Mouse (Mus musculus): ENCODE measurements at regions not wholly inside any gene's neighbourhood (a gene's known extent, or its start where the extent isn't known, plus 50 kb on each side); places are given as distances from the start of the nearest gene placed in this dataset.

DNA sequence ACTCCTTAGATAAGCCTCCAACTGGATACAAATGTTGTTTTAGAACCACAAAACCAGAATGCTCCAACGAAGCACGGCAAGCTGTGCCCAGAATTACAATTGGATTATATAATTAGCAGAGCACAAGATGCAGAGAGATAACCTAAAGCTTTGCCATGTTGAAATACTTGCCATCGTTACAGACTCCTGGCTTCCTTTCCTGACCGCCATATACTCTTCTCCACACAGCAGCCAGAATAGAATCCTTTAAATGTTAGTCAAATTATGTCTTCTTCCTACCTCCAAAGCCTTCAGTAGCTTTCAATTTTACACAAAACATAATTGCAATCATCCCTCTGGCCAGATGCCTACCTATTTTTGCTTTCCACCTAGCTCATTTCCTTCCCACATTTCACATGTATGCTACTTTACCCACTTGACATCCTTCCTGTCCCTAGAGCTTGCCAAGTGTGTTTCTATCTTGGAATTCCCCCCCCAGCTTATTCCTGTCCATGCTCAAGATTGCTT, 52.8 kb upstream of the G2e3 start:
- Histone ChIP-seq H3K4me2 (ENCODE audit: low read length) (no peak overlapping the region), H3K4me1 (ENCODE audit: control insufficient read depth, insufficient read depth, low read length) (no peaks in the 10 kb centered on the region), H3K27me3 (ENCODE audit: control insufficient read depth, insufficient read depth, low read length) (no peaks in the 10 kb centered on the region), H3K4me3 (replicated peaks; ENCODE audit: low read depth, low read length) (no peak overlapping the region), H3K9ac (replicated peaks; ENCODE audit: low read length) (no peak overlapping the region), H3K9me3 (ENCODE audit: control insufficient read depth, low read length) (no peaks in the 10 kb centered on the region), H3K27ac (replicated peaks; ENCODE audit: low read depth, low read length) (no peak overlapping the region), H3K36me3 (ENCODE audit: control insufficient read depth, insufficient read depth, low read length) (no peaks in the 10 kb centered on the region)
- WGBS, result 91% methylated on average over 4 of the region's 4 CpGs
- DNase-seq, result no peak
- ATAC-seq (ENCODE audit: low FRiP score, low TSS enrichment), result no peak

DNA sequence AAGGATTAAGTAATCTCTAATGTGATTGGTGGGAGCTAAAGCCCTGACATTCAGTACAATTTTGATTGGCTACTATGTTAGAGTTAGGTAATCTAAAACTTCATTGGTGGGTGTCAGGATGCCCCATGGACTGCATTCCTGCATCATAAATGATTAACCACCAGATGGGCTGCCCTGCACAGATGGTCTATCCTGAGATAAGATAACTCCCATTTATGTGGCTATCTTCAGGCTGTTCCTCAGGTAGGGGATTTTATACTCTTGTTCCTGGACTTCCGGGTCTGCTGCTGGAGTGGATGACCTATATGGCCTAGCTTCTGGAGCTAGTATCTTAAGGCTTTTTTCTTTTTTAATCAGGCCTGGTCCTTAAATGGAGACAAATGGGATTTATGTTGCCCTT, 69.5 kb upstream of the G2e3 start:
- Histone ChIP-seq H3K4me1 (ENCODE audit: control insufficient read depth, insufficient read depth, low read length) (no peaks in the 10 kb centered on the region), H3K36me3 (ENCODE audit: control insufficient read depth, insufficient read depth, low read length) (no peaks in the 10 kb centered on the region), H3K4me3 (replicated peaks; ENCODE audit: low read depth, low read length) (no peak overlapping the region), H3K9ac (replicated peaks; ENCODE audit: low read length) (no peak overlapping the region), H3K4me2 (ENCODE audit: low read length) (no peak overlapping the region), H3K27ac (replicated peaks; ENCODE audit: low read depth, low read length) (no peak overlapping the region), H3K27me3 (ENCODE audit: control insufficient read depth, insufficient read depth, low read length) (no peaks in the 10 kb centered on the region), H3K9me3 (ENCODE audit: control insufficient read depth, low read length) (no peaks in the 10 kb centered on the region)
- whole genome bisulfite sequencing, result 85% methylated on average over 1 of the region's 1 CpGs
- DNase-seq (no peak), ATAC-seq (ENCODE audit: low FRiP score, low TSS enrichment) (no peak)

GRCm38 (mm10) chr12:51275818-51276538, 71.9 kb upstream of the G2e3 start:
- Histone ChIP-seq H3K9ac (replicated peaks; ENCODE audit: low read length) (no peak overlapping the region), H3K9me3 (ENCODE audit: control insufficient read depth, low read length) (no peaks in the 10 kb centered on the region), H3K36me3 (ENCODE audit: control insufficient read depth, insufficient read depth, low read length) (no peaks in the 10 kb centered on the region), H3K4me2 (ENCODE audit: low read length) (no peak overlapping the region), H3K4me1 (ENCODE audit: control insufficient read depth, insufficient read depth, low read length) (no peaks in the 10 kb centered on the region), H3K27ac (replicated peaks; ENCODE audit: low read depth, low read length) (no peak overlapping the region), H3K4me3 (replicated peaks; ENCODE audit: low read depth, low read length) (no peak overlapping the region), H3K27me3 (ENCODE audit: control insufficient read depth, insufficient read depth, low read length) (no peaks in the 10 kb centered on the region)
- DNase-seq, result peak; percentile 85
- WGBS, result 51% methylated on average over 14 of the region's 14 CpGs
- ATAC-seq (ENCODE audit: low FRiP score, low TSS enrichment), result peak; percentile 58; the same call in 1 of the 2 replicates

DNA sequence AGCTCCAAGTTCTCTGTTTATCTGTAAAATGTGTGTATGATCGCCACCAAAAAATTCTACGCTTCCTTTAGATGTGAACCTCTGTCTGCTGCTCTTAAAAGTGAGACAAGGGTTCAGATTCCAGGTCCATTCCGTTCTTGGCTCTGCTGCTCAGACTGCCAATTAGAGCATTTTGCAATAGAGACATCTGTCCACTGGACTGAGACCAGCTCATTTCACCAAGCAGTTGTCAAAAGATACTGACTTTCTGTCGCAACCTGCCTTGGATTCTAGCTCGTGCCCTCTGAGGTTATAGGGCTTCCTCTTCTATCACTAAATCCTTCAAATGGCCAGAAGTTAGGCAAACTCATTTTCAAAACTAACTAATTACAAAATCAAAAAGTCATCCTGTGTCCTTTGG, 74.4 kb upstream of the G2e3 start:
- H3K4me1 ChIP-seq (ENCODE audit: control insufficient read depth, insufficient read depth, low read length), result no peaks in the 10 kb centered on the region
- DNase-seq (no peak), ATAC-seq (ENCODE audit: low FRiP score, low TSS enrichment) (no peak)
- no peak overlapping the region for H3K9ac ChIP-seq (replicated peaks; ENCODE audit: low read length)
- H3K4me3 ChIP-seq (replicated peaks; ENCODE audit: low read depth, low read length), result no peak overlapping the region
- H3K36me3 ChIP-seq (ENCODE audit: control insufficient read depth, insufficient read depth, low read length), result no peaks in the 10 kb centered on the region
- no peak overlapping the region for H3K27ac ChIP-seq (replicated peaks; ENCODE audit: low read depth, low read length)
- no peak overlapping the region for H3K4me2 ChIP-seq (ENCODE audit: low read length)
- no peaks in the 10 kb centered on the region for H3K27me3 ChIP-seq (ENCODE audit: control insufficient read depth, insufficient read depth, low read length)
- 70% methylated on average over 5 of the region's 5 CpGs for WGBS
- no peaks in the 10 kb centered on the region for H3K9me3 ChIP-seq (ENCODE audit: control insufficient read depth, low read length)

DNA sequence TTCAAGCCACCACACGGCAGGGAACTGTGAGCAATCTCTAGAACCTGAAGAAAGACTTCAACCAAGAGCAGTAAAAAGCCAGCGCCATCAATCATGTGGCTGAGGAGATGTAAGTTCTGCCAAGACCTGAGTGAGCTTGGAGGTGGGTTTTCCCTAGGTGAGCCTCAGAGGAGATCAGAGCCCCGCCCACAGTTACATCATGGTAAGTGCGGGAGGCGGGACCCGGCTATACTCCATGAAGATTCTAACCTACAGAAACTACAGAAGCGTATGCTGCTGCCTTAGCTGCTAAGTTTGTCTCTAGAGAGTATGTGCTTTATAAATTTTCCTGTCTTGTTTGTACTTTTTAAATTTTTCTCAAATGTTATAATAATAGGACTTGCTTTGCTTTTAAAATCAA, 105.0 kb upstream of the G2e3 start:
- no peaks in the 10 kb centered on the region for H3K9me3 ChIP-seq (ENCODE audit: control insufficient read depth, low read length)
- no peak overlapping the region for H3K4me3 ChIP-seq (replicated peaks; ENCODE audit: low read depth, low read length)
- WGBS, result 88% methylated on average over 7 of the region's 7 CpGs
- ATAC-seq (ENCODE audit: low FRiP score, low TSS enrichment), result no peak
- H3K9ac ChIP-seq (replicated peaks; ENCODE audit: low read length), result no peak overlapping the region
- H3K27ac ChIP-seq (replicated peaks; ENCODE audit: low read depth, low read length), result no peak overlapping the region
- no peaks in the 10 kb centered on the region for H3K4me1 ChIP-seq (ENCODE audit: control insufficient read depth, insufficient read depth, low read length)
- H3K27me3 ChIP-seq (ENCODE audit: control insufficient read depth, insufficient read depth, low read length), result no peaks in the 10 kb centered on the region
- H3K36me3 ChIP-seq (ENCODE audit: control insufficient read depth, insufficient read depth, low read length), result no peaks in the 10 kb centered on the region
- no peak overlapping the region for H3K4me2 ChIP-seq (ENCODE audit: low read length)
- DNase-seq, result no peak

DNA sequence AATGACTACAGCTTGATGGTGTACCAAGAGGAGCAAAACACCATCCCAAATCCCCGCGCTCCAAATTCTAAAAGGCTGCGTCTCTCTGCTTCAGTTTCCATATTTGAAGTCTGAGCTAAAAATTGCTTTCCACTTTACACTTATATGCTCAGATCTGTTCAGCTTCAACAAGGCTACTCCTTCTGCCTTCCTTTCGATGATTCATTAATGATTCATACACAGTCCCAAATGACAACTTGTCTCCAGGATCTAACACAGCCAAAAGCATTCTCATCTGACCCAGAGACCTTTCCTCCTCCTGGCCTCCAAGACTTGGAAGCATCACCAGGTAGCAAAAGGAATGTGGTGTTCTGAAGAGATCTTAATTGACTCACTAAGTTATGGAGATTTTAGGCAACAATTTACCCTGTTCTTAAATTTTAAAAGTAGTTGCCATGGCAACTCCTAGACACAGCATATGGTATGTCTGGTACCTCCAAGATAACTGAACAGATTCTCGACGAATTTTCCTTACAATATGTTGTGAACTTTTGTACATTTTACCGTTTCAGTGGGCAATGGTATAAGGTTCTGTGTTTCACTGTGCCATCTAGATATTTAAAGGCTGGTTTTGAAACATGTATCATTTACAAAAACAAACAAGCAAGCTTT, 106.6 kb upstream of the G2e3 start:
- no peaks in the 10 kb centered on the region for H3K27me3 ChIP-seq (ENCODE audit: control insufficient read depth, insufficient read depth, low read length)
- no peak overlapping the region for H3K4me2 ChIP-seq (ENCODE audit: low read length)
- WGBS, result 80% methylated on average over 7 of the region's 7 CpGs
- no peaks in the 10 kb centered on the region for H3K9me3 ChIP-seq (ENCODE audit: control insufficient read depth, low read length)
- no peak overlapping the region for H3K4me3 ChIP-seq (replicated peaks; ENCODE audit: low read depth, low read length)
- no peak overlapping the region for H3K27ac ChIP-seq (replicated peaks; ENCODE audit: low read depth, low read length)
- no peak for ATAC-seq (ENCODE audit: low FRiP score, low TSS enrichment)
- H3K36me3 ChIP-seq (ENCODE audit: control insufficient read depth, insufficient read depth, low read length), result no peaks in the 10 kb centered on the region
- DNase-seq, result no peak
- H3K4me1 ChIP-seq (ENCODE audit: control insufficient read depth, insufficient read depth, low read length), result no peaks in the 10 kb centered on the region
- no peak overlapping the region for H3K9ac ChIP-seq (replicated peaks; ENCODE audit: low read length)

- Histone ChIP-seq H3K4me3 (replicated peaks; ENCODE audit: low read depth, low read length) (no peak overlapping the region), H3K27me3 (ENCODE audit: control insufficient read depth, insufficient read depth, low read length) (no peaks in the 10 kb centered on the region), H3K9ac (replicated peaks; ENCODE audit: low read length) (no peak overlapping the region), H3K4me1 (ENCODE audit: control insufficient read depth, insufficient read depth, low read length) (no peaks in the 10 kb centered on the region), H3K36me3 (ENCODE audit: control insufficient read depth, insufficient read depth, low read length) (no peaks in the 10 kb centered on the region), H3K9me3 (ENCODE audit: control insufficient read depth, low read length) (no peaks in the 10 kb centered on the region), H3K27ac (replicated peaks; ENCODE audit: low read depth, low read length) (no peak overlapping the region), H3K4me2 (ENCODE audit: low read length) (no peak overlapping the region)
- WGBS, result 45% methylated on average over 2 of the region's 2 CpGs
- DNase-seq (no peak), ATAC-seq (ENCODE audit: low FRiP score, low TSS enrichment) (no peak)
Measured at GRCm38 (mm10) chr12:51211691-51212090, 136.2 kb upstream of the G2e3 start.

DNA sequence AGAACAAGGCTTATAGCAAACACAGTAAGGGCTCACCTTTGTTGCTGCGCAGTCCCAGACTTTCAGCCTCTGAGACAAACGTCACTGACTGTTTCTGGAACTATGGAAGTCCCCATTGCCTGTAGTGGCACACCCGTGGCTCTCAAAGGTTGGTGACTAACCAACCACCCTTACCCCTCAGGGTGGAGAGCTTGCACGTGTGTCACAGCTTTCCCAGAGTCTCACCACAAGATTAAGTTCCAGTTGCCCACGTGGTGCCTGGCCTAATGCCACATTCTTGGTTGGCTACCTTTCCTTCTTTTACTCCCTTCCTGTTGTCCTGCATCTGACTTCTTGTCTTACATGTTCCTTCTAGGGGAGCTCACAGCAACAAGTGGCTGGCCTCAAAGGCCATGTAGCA, 151.6 kb upstream of the G2e3 start:
- Histone ChIP-seq H3K4me1 (ENCODE audit: control insufficient read depth, insufficient read depth, low read length) (no peaks in the 10 kb centered on the region), H3K4me2 (ENCODE audit: low read length) (no peak overlapping the region), H3K36me3 (ENCODE audit: control insufficient read depth, insufficient read depth, low read length) (no peaks in the 10 kb centered on the region), H3K27ac (replicated peaks; ENCODE audit: low read depth, low read length) (no peak overlapping the region), H3K9me3 (ENCODE audit: control insufficient read depth, low read length) (no peaks in the 10 kb centered on the region), H3K4me3 (replicated peaks; ENCODE audit: low read depth, low read length) (no peak overlapping the region), H3K27me3 (ENCODE audit: control insufficient read depth, insufficient read depth, low read length) (no peaks in the 10 kb centered on the region), H3K9ac (replicated peaks; ENCODE audit: low read length) (no peak overlapping the region)
- whole genome bisulfite sequencing, result 81% methylated on average over 5 of the region's 5 CpGs
- no peak for ATAC-seq (ENCODE audit: low FRiP score, low TSS enrichment)
- DNase-seq, result no peak

- H3K4me1 ChIP-seq (ENCODE audit: control insufficient read depth, insufficient read depth, low read length), result no peaks in the 10 kb centered on the region
- 84% methylated on average over 8 of the region's 8 CpGs for WGBS
- H3K27me3 ChIP-seq (ENCODE audit: control insufficient read depth, insufficient read depth, low read length), result no peaks in the 10 kb centered on the region
- no peaks in the 10 kb centered on the region for H3K9me3 ChIP-seq (ENCODE audit: control insufficient read depth, low read length)
- H3K36me3 ChIP-seq (ENCODE audit: control insufficient read depth, insufficient read depth, low read length), result no peaks in the 10 kb centered on the region
- H3K27ac ChIP-seq (replicated peaks; ENCODE audit: low read depth, low read length), result no peak overlapping the region
- no peak overlapping the region for H3K4me2 ChIP-seq (ENCODE audit: low read length)
- no peak overlapping the region for H3K4me3 ChIP-seq (replicated peaks; ENCODE audit: low read depth, low read length)
- DNase-seq (no peak), ATAC-seq (ENCODE audit: low FRiP score, low TSS enrichment) (no peak)
- no peak overlapping the region for H3K9ac ChIP-seq (replicated peaks; ENCODE audit: low read length)
Measured at GRCm38 (mm10) chr12:51195136-51195535, 152.7 kb upstream of the G2e3 start.

All from midbrain, embryonic 14.5 days (tissue).